Mouse (Mus musculus) forebrain, embryonic 12.5 days (tissue): ENCODE data around the gene Ltb4r1. TPM values are rescaled to one million over a fixed set of nuclear protein-coding genes. Genes with fewer than 3 reads are reported as not detected.
A peak's percentile ranks its signal among the peaks of the same experiment; 100 is the strongest.
"Not testable (repeated sequence)": the region's sequence is repeated elsewhere in the genome, so short reads cannot be mapped to it uniquely, and the experiment has no call there.

Source experiments
- ATAC-seq: fragments of 200-750 bp; cut with Nextera tagmentation; 2 replicates; pipeline ENCODE4 v1.8.0; 2017; ENCODE audit warnings: moderate TSS enrichment; ENCODE audit not compliant: low FRiP score
- H3K27ac ChIP-seq: fragments of 300-500 bp; sonication (generic); 2 replicates; pipeline ENCODE4 v1.5.1; 2016; ENCODE audit warnings: mild to moderate bottlenecking
- H3K27me3 ChIP-seq: fragments of 300-500 bp; sonication (generic); 2 replicates; pipeline ENCODE4 v1.6.1; 2016; ENCODE audit warnings: mild to moderate bottlenecking
- H3K36me3 ChIP-seq: fragments of 300-500 bp; sonication (generic); replicated peaks from 2 replicates; pipeline ENCODE4 v1.6.1; 2016; ENCODE audit warnings: mild to moderate bottlenecking
- H3K4me1 ChIP-seq: fragments of 300-500 bp; sonication (generic); 2 replicates; pipeline ENCODE4 v1.6.1; 2016
- H3K4me2 ChIP-seq: fragments of 300-500 bp; sonication (generic); 2 replicates; pipeline ENCODE4 v1.6.1; 2016; ENCODE audit warnings: mild to moderate bottlenecking, moderate library complexity
- H3K4me3 ChIP-seq: fragments of 300-500 bp; sonication (generic); replicated peaks from 2 replicates; pipeline ENCODE4 v1.5.1; 2016; ENCODE audit warnings: mild to moderate bottlenecking
- H3K9ac ChIP-seq: fragments of 300-500 bp; sonication (generic); 2 replicates; pipeline ENCODE4 v1.6.1; 2016; ENCODE audit warnings: mild to moderate bottlenecking
- H3K9me3 ChIP-seq: fragments of 300-500 bp; sonication (generic); 2 replicates; pipeline ENCODE4 v1.6.1; 2016
- WGBS: fragments of 180-500 bp; shearing (Covaris S2); methylation state at CpG from one replicate; pipeline ENCODE4 v1.1.7; 2016; 5-methylcytosine and 5-hydroxymethylcytosine counted together
- polyA plus RNA-seq: library from polyadenylated mRNA; unstranded; fragments of >200 nt; fragmentation: Nextera tagmentation; extraction: Ambion mirVana; gene quantifications from 2 replicates; pipeline ENCODE4 v1.2.1, GENCODE M21; 2016

Ltb4r1 gene
- polyA plus RNA-seq, 1 experiment from 2014 or later, result 0.13 TPM

GRCm38 (mm10) chr14:55758363-55758784, 7.4 kb upstream of the Ltb4r1 start, which contains the start of gene Cideb:
Cideb (minus strand) TSS chr14:55758458.
- H3K36me3 ChIP-seq, result peaks cover 31% of the 10 kb centered on the region
- no peak within 1 kb of the TSS for H3K4me2 ChIP-seq
- ATAC-seq, result no peak
- H3K27me3 ChIP-seq, result peaks cover 32% of the 10 kb centered on the region
- no peak within 1 kb of the TSS for H3K9ac ChIP-seq
- no peaks in the 10 kb centered on the region for H3K9me3 ChIP-seq
- H3K27ac ChIP-seq, result no peak within 1 kb of the TSS
- peaks cover 13% of the 10 kb centered on the region for H3K4me1 ChIP-seq
- 17% methylated on average over 8 of the region's 8 CpGs for WGBS
- H3K4me3 ChIP-seq, result no peak within 1 kb of the TSS

DNA sequence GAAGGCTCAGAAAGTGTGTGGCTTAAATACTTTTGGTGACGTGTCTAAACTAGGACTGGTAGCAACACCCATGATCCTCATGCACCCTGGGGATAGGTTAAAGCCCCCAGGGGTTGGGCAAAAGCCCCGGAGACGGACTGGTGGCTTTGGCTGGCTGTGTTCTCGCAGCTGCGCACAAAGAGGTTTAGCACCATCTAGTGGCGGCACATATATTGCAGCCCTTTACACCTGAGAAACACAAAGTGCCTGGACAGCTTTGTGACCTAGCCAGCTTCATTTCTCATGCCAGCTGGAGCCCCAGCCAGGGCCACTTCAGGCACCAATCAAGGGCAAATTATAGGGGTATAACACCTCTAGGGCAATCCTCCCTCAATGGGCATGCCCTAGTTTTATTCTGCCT, 5.6 kb upstream of the Ltb4r1 start:
- WGBS, result under 1% methylated on average over 6 of the region's 6 CpGs
- H3K4me3 ChIP-seq, ATAC-seq, H3K27ac ChIP-seq, H3K9ac ChIP-seq, H3K9me3 ChIP-seq: not testable (repeated sequence)
- H3K4me1 ChIP-seq, result peaks cover 13% of the 10 kb centered on the region
- peak overlapping the region; percentile 37 for H3K4me2 ChIP-seq
- peaks cover 49% of the 10 kb centered on the region for H3K27me3 ChIP-seq
- H3K36me3 ChIP-seq, result peaks cover 13% of the 10 kb centered on the region

DNA sequence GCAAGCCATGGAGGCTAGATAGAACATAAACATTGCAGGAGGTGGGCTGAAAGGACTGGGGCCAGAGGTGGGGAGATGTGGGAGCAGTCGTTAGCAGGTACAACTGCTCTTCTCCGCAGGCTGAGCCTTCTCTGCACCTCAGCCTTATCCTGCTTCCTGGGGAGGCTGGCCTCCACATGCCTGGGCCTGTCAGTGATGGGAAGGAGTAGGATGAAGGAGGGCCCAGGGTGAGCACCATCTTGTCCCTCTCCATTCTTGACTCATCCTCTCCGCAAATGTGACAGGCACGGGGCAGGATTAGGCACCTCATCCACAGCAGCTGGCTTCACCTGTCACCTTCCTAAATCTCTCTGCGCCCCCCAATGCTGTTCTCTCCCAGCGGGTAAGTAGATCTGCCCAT, 4.6 kb upstream of the Ltb4r1 start, which contains the start of gene Ltb4r2:
Gene Ltb4r2 (plus strand): TSS at position 266 of the 400 bp plus-strand sequence.
- Histone ChIP-seq H3K27ac (no peak within 1 kb of the TSS), H3K36me3 (peaks cover 3% of the 10 kb centered on the region), H3K9ac (peak within 1 kb of the TSS; percentile 59), H3K9me3 (no peaks in the 10 kb centered on the region), H3K4me3 (peak within 1 kb of the TSS; percentile 51), H3K4me1 (peaks cover 13% of the 10 kb centered on the region), H3K4me2 (peak within 1 kb of the TSS; percentile 94), H3K27me3 (peaks cover 59% of the 10 kb centered on the region)
- 66% methylated on average over 6 of the region's 6 CpGs for WGBS
- no peak for ATAC-seq

DNA sequence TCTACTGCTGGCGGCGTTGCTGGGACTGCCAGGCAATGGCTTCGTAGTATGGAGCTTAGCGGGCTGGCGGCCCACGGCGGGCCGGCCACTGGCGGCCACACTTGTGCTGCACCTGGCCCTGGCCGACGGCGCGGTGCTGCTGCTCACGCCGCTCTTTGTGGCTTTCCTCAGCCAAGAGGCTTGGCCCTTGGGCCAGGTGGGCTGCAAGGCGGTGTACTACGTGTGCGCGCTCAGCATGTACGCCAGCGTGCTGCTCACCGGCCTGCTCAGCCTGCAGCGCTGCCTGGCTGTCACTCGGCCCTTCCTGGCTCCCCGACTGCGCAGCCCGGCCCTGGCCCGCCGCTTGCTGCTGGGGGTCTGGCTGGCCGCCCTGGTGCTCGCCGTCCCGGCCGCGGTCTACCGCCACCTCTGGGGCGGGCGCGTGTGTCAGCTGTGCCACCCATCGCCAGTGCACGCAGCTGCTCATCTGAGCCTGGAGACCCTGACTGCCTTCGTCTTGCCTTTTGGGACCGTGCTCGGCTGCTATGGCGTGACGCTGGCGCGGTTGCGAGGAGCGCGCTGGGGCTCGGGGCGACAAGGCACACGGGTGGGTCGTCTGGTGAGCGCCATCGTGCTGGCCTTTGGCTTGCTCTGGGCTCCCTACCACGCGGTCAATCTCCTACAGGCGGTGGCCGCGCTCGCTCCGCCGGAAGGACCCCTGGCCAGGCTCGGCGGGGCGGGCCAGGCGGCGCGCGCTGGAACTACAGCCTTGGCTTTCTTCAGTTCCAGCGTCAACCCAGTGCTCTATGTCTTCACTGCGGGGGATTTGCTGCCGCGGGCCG, 3.6 kb upstream of the Ltb4r1 start:
- Histone ChIP-seq H3K4me1 (peaks cover 13% of the 10 kb centered on the region), H3K9ac (peak overlapping the region; percentile 59), H3K36me3 (no peaks in the 10 kb centered on the region), H3K27me3 (peaks cover 67% of the 10 kb centered on the region), H3K27ac (no peak overlapping the region), H3K9me3 (no peaks in the 10 kb centered on the region), H3K4me2 (peak overlapping the region; percentile 94), H3K4me3 (peak overlapping the region; percentile 51)
- WGBS, result under 1% methylated on average over 77 of the region's 77 CpGs
- ATAC-seq, result peak; percentile 75

DNA sequence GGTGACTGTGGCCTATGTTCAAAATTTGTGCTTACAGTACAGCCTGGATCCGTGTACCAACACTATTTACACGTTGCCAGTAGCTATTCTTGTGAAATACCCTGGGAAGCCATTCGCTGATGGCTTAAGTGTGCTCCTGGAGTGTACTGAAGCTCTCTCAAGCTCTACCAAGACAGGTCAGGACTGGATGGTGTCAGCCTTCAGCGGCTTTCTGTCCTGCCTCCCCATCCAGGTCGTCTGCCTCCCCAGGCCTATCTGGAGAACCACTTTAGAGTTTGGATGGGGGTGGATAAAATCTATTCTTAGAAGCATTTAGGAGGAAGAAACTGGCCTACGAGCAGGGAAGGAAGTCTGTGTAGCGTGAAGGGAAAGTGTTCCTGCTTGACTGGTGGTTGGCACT, 2.6 kb upstream of the Ltb4r1 start:
- no peak overlapping the region for H3K9ac ChIP-seq
- ATAC-seq, result no peak
- H3K4me2 ChIP-seq, result no peak overlapping the region
- no peaks in the 10 kb centered on the region for H3K9me3 ChIP-seq
- H3K36me3 ChIP-seq, result no peaks in the 10 kb centered on the region
- no peak overlapping the region for H3K4me3 ChIP-seq
- peaks cover 77% of the 10 kb centered on the region for H3K27me3 ChIP-seq
- H3K4me1 ChIP-seq, result peaks cover 22% of the 10 kb centered on the region
- 71% methylated on average over 7 of the region's 7 CpGs for WGBS
- no peak overlapping the region for H3K27ac ChIP-seq

GRCm38 (mm10) chr14:55767519-55768414, 2.0 kb downstream of the Ltb4r1 start:
- H3K9ac ChIP-seq, result peak overlapping the region; percentile 59
- H3K27ac ChIP-seq, result no peak overlapping the region
- no peaks in the 10 kb centered on the region for H3K9me3 ChIP-seq
- H3K4me1 ChIP-seq, result peaks cover 10% of the 10 kb centered on the region
- peak overlapping the region; percentile 78 for H3K4me2 ChIP-seq
- peaks cover 86% of the 10 kb centered on the region for H3K27me3 ChIP-seq
- 11% methylated on average over 52 of the region's 52 CpGs for WGBS
- no peaks in the 10 kb centered on the region for H3K36me3 ChIP-seq
- peak; percentile 75 for ATAC-seq
- peak overlapping the region; percentile 42 for H3K4me3 ChIP-seq

GRCm38 (mm10) chr14:55768555-55768954, 2.8 kb downstream of the Ltb4r1 start:
- Histone ChIP-seq H3K27ac (no peak overlapping the region), H3K27me3 (peaks cover 83% of the 10 kb centered on the region), H3K4me3 (no peak overlapping the region), H3K4me2 (no peak overlapping the region), H3K4me1 (peaks cover 10% of the 10 kb centered on the region), H3K9me3 (no peaks in the 10 kb centered on the region), H3K36me3 (no peaks in the 10 kb centered on the region), H3K9ac (no peak overlapping the region)
- no peak for ATAC-seq
- 87% methylated on average over 6 of the region's 6 CpGs for WGBS

DNA sequence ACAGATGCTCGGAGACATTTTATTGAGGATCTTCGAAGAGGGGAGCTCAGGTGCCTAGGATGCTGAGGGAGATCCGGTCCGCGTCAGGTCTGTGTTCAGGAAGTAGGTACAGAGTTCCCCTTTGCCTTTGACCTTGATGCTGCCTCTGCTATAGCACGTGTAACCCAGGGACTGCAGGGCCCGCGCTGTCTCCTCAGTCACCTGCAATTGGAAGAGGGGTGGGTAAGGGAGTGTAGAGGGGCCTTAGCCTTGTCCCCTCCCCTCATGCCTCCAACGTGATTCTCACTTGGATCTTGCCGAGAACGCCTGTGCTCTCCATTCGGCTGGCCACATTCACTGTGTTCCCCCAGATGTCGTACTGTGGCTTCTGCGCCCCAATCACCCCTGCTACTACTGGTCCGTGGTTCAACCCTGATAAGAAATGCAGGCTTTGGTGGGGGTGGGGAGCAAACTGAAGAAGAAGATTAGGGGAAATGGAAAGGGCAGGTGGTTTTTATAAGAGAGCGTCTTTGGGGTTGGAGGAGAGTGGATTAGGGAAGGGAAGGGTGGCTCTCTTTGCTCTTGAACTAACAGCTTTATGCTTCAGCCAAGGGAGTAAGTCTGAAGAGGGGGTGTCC, 3.4 kb downstream of the Ltb4r1 start:
- Histone ChIP-seq H3K36me3 (no peaks in the 10 kb centered on the region), H3K4me2 (no peak overlapping the region), H3K27ac (no peak overlapping the region), H3K4me3 (no peak overlapping the region), H3K9me3 (no peaks in the 10 kb centered on the region), H3K9ac (no peak overlapping the region), H3K4me1 (peaks cover 10% of the 10 kb centered on the region), H3K27me3 (peaks cover 84% of the 10 kb centered on the region)
- WGBS, result 80% methylated on average over 16 of the region's 16 CpGs
- no peak for ATAC-seq

- no peaks in the 10 kb centered on the region for H3K9me3 ChIP-seq
- no peak overlapping the region for H3K27ac ChIP-seq
- no peak overlapping the region for H3K9ac ChIP-seq
- H3K36me3 ChIP-seq, result no peaks in the 10 kb centered on the region
- ATAC-seq, result no peak
- H3K27me3 ChIP-seq, result peaks cover 38% of the 10 kb centered on the region
- no peak overlapping the region for H3K4me2 ChIP-seq
- H3K4me1 ChIP-seq, result peaks cover 2% of the 10 kb centered on the region; the same call in 1 of the 2 replicates
- no peak overlapping the region for H3K4me3 ChIP-seq
- 79% methylated on average over 7 of the region's 7 CpGs for WGBS
Observed at GRCm38 (mm10) chr14:55776711-55777110, 10.9 kb downstream of the Ltb4r1 start.

DNA sequence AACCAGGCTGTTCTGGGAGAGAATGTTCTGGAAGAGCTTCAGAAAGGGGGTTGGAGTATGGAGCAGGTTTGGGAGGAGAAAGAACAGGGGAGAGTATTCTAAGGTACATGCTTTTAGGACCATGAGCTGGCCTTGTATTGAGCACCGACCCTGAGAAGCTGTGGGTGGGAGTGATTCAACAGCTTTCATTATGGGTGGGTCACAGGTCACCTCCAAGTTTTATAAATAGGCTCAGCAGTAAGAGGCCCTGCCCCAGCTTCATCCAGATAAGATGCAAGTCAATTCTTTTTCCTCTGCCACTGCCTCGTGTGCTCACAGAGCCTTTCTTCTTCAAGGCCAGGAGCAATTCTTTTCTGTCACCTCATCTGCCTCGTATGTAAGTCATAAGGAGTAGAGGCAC, 11.4 kb downstream of the Ltb4r1 start:
- 56% methylated on average over 3 of the region's 3 CpGs for WGBS
- no peak for ATAC-seq
- Histone ChIP-seq H3K27ac (no peak overlapping the region), H3K4me1 (peaks cover 2% of the 10 kb centered on the region; the same call in 1 of the 2 replicates), H3K9me3 (no peaks in the 10 kb centered on the region), H3K9ac (no peak overlapping the region), H3K4me2 (no peak overlapping the region), H3K4me3 (no peak overlapping the region), H3K27me3 (peaks cover 38% of the 10 kb centered on the region), H3K36me3 (no peaks in the 10 kb centered on the region)

DNA sequence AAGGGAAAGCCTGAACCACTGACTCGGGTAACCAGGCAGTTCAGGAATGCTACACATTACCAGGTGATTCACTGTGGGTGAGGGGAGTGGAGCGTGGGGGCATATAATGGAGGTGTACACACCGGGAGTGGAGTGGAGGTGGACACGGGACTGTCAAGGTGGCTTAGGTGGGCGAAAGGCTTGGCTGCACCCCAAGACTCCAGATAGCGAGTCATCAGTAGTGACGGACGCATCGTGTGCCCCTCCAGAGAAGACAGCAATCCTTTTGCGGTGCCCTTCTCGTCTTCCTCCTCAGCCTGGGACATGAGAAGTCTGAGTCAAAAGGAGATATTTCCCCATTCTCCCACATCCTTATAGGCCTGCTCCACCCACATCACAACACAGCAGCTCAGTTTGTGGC, 12.0 kb downstream of the Ltb4r1 start:
- no peak for ATAC-seq
- Histone ChIP-seq H3K27ac (no peak overlapping the region), H3K27me3 (peaks cover 42% of the 10 kb centered on the region), H3K4me2 (no peak overlapping the region), H3K36me3 (no peaks in the 10 kb centered on the region), H3K9me3 (no peaks in the 10 kb centered on the region), H3K4me3 (no peak overlapping the region), H3K4me1 (peaks cover 2% of the 10 kb centered on the region; the same call in 1 of the 2 replicates), H3K9ac (no peak overlapping the region)
- WGBS, result 86% methylated on average over 11 of the region's 11 CpGs

GRCm38 (mm10) chr14:55778686-55779085, 12.9 kb downstream of the Ltb4r1 start:
- Histone ChIP-seq H3K36me3 (no peaks in the 10 kb centered on the region), H3K4me3 (no peak overlapping the region), H3K4me1 (peaks cover 10% of the 10 kb centered on the region), H3K27me3 (peaks cover 44% of the 10 kb centered on the region), H3K9me3 (no peaks in the 10 kb centered on the region), H3K27ac (no peak overlapping the region), H3K4me2 (no peak overlapping the region), H3K9ac (no peak overlapping the region)
- WGBS, result 90% methylated on average over 15 of the region's 15 CpGs
- ATAC-seq, result no peak
